Mouse (Mus musculus) heart, embryonic 15.5 days (tissue): ENCODE results near the gene Vsig10l. TPM values are rescaled to one million over a fixed set of nuclear protein-coding genes. Genes with fewer than 3 reads are reported as not detected.
A peak's percentile ranks its signal among the peaks of the same experiment; 100 is the strongest.

Experiments used
- ATAC-seq: fragments of 200-750 bp; cut with Nextera tagmentation; replicated peaks from 2 replicates; pipeline ENCODE4 v1.8.0; 2017; ENCODE audit warnings: low read depth, moderate TSS enrichment; ENCODE audit not compliant: insufficient number of reproducible peaks, insufficient read depth, low FRiP score
- H3K27ac ChIP-seq: fragments of 300-500 bp; sonication (generic); 2 replicates; pipeline ENCODE4 v1.5.1; 2015; ENCODE audit warnings: mild to moderate bottlenecking, inconsistent platforms
- H3K27me3 ChIP-seq: fragments of 300-500 bp; sonication (generic); 2 replicates; pipeline ENCODE4 v1.6.1; 2015; ENCODE audit warnings: inconsistent platforms
- H3K36me3 ChIP-seq: fragments of 300-500 bp; sonication (generic); 2 replicates; pipeline ENCODE4 v1.6.1; 2015; ENCODE audit warnings: mild to moderate bottlenecking, inconsistent platforms
- H3K4me1 ChIP-seq: fragments of 300-500 bp; sonication (generic); replicated peaks from 2 replicates; pipeline ENCODE4 v1.6.1; 2015; ENCODE audit warnings: inconsistent platforms
- H3K4me2 ChIP-seq: fragments of 300-500 bp; sonication (generic); 2 replicates; pipeline ENCODE4 v1.6.1; 2015; ENCODE audit warnings: inconsistent platforms, mild to moderate bottlenecking, moderate library complexity
- H3K4me3 ChIP-seq: fragments of 300-500 bp; sonication (generic); 2 replicates; pipeline ENCODE4 v1.5.1; 2015; ENCODE audit warnings: mild to moderate bottlenecking, inconsistent platforms
- H3K9ac ChIP-seq: fragments of 300-500 bp; sonication (generic); 2 replicates; pipeline ENCODE4 v1.6.1; 2015; ENCODE audit warnings: mild to moderate bottlenecking, inconsistent platforms
- H3K9me3 ChIP-seq: fragments of 300-500 bp; sonication (generic); replicated peaks from 2 replicates; pipeline ENCODE4 v1.6.1; 2016; ENCODE audit warnings: inconsistent platforms
- WGBS: fragments of 180-500 bp; shearing (Covaris S2); methylation state at CpG from one replicate; pipeline ENCODE4 v1.1.7; 2015; ENCODE audit warnings: mixed read lengths; 5-methylcytosine and 5-hydroxymethylcytosine counted together
- microRNA-seq: library from miRNA; unstranded; fragments of <30 nt; microRNA quantifications from one replicate; pipeline ENCODE4, GENCODE M21; 2016
- polyA plus RNA-seq: library from polyadenylated mRNA; unstranded; fragments of >200 nt; fragmentation: Nextera tagmentation; extraction: Ambion mirVana; gene quantifications from 2 replicates; pipeline ENCODE4 v1.2.1, GENCODE M21; 2015

Gene Vsig10l
- polyA plus RNA-seq, 1 experiment from 2014 or later: 2.9 TPM

GRCm38 (mm10) chr7:43489631-43490125 lies 26.7 kb downstream of the Vsig10l start, which contains the start of gene Iglon5:
Iglon5 (minus strand) TSS chr7:43490075.
- peak within 1 kb of the TSS; percentile 38; the same call in 1 of the 2 replicates for H3K9ac ChIP-seq
- 3% methylated on average over 25 of the region's 41 CpGs for WGBS
- H3K27ac ChIP-seq: no peak within 1 kb of the TSS
- no peaks in the 10 kb centered on the region for H3K9me3 ChIP-seq
- no peaks in the 10 kb centered on the region for H3K36me3 ChIP-seq
- H3K4me2 ChIP-seq: peak within 1 kb of the TSS; percentile 62
- H3K27me3 ChIP-seq: peaks cover 45% of the 10 kb centered on the region
- ATAC-seq: peak; percentile 36; the same call in 1 of the 2 replicates
- H3K4me1 ChIP-seq: peaks cover 3% of the 10 kb centered on the region
- peak within 1 kb of the TSS; percentile 42 for H3K4me3 ChIP-seq

DNA sequence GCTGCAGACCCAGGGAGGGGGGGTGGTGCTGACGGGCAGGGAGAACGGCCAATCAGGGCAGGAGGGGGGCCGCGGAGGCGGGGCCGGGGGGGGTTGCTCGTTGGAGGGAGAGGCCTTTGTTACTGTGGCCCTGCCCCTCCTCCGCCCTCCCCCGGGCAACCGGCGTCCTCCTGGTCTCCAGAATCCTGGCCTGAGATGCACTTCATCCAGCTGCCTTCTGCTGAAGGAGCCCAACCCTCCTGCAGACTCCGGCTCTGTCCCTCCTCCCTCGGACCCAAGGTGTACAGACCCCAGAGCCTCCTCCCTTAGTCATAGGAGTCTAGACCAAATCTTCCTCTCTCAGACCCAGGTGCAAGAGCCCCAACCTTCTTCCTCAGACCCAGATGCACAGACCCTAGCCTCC lies 27.2 kb downstream of the Vsig10l start:
- peaks cover 3% of the 10 kb centered on the region for H3K4me1 ChIP-seq
- no peak overlapping the region; the same call in 1 of the 2 replicates for H3K9ac ChIP-seq
- H3K4me2 ChIP-seq: peak overlapping the region; percentile 62
- H3K27me3 ChIP-seq: peaks cover 50% of the 10 kb centered on the region
- no peaks in the 10 kb centered on the region for H3K9me3 ChIP-seq
- H3K4me3 ChIP-seq: peak overlapping the region; percentile 42
- WGBS: 4% methylated on average over 10 of the region's 13 CpGs
- no peaks in the 10 kb centered on the region for H3K36me3 ChIP-seq
- ATAC-seq: no peak; the same call in 1 of the 2 replicates
- no peak overlapping the region for H3K27ac ChIP-seq

GRCm38 (mm10) chr7:43490861-43491260 lies 27.9 kb downstream of the Vsig10l start:
- peaks cover 56% of the 10 kb centered on the region for H3K27me3 ChIP-seq
- H3K27ac ChIP-seq: no peak overlapping the region
- 56% methylated on average over 9 of the region's 9 CpGs for WGBS
- peaks cover 3% of the 10 kb centered on the region for H3K4me1 ChIP-seq
- H3K4me3 ChIP-seq: no peak overlapping the region
- no peaks in the 10 kb centered on the region for H3K36me3 ChIP-seq
- H3K9me3 ChIP-seq: no peaks in the 10 kb centered on the region
- no peak overlapping the region for H3K9ac ChIP-seq
- no peak for ATAC-seq
- no peak overlapping the region for H3K4me2 ChIP-seq

GRCm38 (mm10) chr7:43495343-43496021 lies 32.5 kb downstream of the Vsig10l start:
- WGBS: 19% methylated on average over 21 of the region's 21 CpGs
- Histone ChIP-seq H3K27ac (no peak overlapping the region), H3K27me3 (peaks cover 33% of the 10 kb centered on the region)

DNA sequence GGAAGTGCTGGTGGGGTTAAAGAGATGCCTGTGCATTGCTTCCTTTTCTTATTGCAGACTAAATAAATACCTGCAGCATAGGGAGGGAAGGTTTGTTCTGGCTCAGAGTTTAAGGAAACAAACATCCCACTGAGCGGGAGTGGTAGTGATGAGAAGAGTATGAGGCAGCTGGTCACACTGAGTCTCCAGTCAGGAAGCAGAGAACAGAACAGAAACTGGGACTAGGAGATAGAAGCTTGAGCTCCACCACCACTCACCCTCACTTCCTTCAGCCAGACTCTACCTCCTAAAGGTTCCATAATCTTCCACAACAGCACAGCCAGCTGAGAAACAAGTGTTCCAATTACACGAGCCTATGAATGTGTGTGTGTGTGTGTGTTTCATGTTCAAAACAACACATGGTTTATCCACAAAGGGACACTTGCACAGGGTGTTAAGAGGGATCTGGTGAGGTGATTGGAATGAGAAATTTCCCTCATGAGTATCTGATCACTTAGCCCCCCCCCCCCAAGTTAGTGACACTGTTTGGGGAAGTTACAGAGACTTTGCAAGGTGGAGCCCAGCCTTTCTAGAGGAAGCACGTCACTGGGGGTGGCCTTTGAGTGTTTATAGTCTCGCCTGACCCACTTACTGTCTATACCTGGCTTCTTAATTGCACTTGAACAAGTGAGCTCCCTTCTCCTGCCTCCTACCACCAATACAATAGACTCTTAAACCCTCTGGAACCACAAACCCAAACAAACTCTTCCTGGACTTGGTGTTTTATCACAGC lies 48.9 kb downstream of the Vsig10l start:
- no peak overlapping the region for H3K9ac ChIP-seq
- no peaks in the 10 kb centered on the region for H3K9me3 ChIP-seq
- no peaks in the 10 kb centered on the region for H3K36me3 ChIP-seq
- H3K27me3 ChIP-seq: no peaks in the 10 kb centered on the region
- H3K27ac ChIP-seq: no peak overlapping the region
- no peaks in the 10 kb centered on the region for H3K4me1 ChIP-seq
- ATAC-seq: no peak
- H3K4me3 ChIP-seq: no peak overlapping the region
- H3K4me2 ChIP-seq: no peak overlapping the region
- 42% methylated on average over 4 of the region's 4 CpGs for WGBS

More at GRCm38 (mm10) chr7:43495343-43496021, 32.5 kb downstream of the Vsig10l start:
- no peak overlapping the region for H3K4me2 ChIP-seq
- H3K36me3 ChIP-seq: no peaks in the 10 kb centered on the region
- ATAC-seq: 0 out of 2 replicates have a peak, but pooled peaks have one; percentile 21
- H3K4me1 ChIP-seq: no peaks in the 10 kb centered on the region
- H3K4me3 ChIP-seq: no peak overlapping the region
- H3K9me3 ChIP-seq: no peaks in the 10 kb centered on the region
- no peak overlapping the region for H3K9ac ChIP-seq

- Histone ChIP-seq H3K4me2 (no peak overlapping the region), H3K4me3 (no peak overlapping the region), H3K27me3 (no peaks in the 10 kb centered on the region), H3K9ac (no peak overlapping the region), H3K9me3 (no peaks in the 10 kb centered on the region), H3K4me1 (no peaks in the 10 kb centered on the region), H3K36me3 (no peaks in the 10 kb centered on the region), H3K27ac (no peak overlapping the region)
- WGBS: 74% methylated on average over 4 of the region's 4 CpGs
- no peak for ATAC-seq
These were observed 49.6 kb downstream of the Vsig10l start for GRCm38 (mm10) chr7:43512519-43512918.

DNA sequence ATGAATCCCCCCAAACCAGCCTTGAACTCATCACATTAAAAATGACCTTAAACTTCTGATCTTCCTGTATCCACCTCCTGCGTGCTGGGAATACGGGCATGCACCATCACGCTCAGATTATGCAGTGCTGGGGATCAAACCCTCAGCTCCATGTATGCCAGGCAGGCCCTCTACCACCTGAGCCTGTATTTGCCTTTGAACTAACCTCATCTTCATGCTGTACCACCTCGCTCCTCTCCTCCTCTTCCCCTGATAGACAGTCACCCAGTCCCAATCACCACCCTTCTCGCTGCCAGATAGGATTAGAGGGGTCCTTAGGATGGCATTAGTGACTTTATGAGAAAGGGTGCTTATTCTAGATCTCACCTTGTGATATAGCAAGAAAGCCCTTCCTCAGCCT lies 52.1 kb downstream of the Vsig10l start:
- no peak for ATAC-seq
- H3K27ac ChIP-seq: no peak overlapping the region

GRCm38 (mm10) chr7:43518341-43518740 lies 55.4 kb downstream of the Vsig10l start:
- no peaks in the 10 kb centered on the region for H3K27me3 ChIP-seq
- WGBS: 76% methylated on average over 15 of the region's 15 CpGs
- H3K27ac ChIP-seq: no peak overlapping the region
- H3K36me3 ChIP-seq: no peaks in the 10 kb centered on the region
- no peaks in the 10 kb centered on the region for H3K9me3 ChIP-seq
- no peak for ATAC-seq
- no peak overlapping the region for H3K9ac ChIP-seq
- no peak overlapping the region for H3K4me3 ChIP-seq
- H3K4me1 ChIP-seq: no peaks in the 10 kb centered on the region
- H3K4me2 ChIP-seq: no peak overlapping the region

More for the DNA sequence above, 52.1 kb downstream of the Vsig10l start:
- no peaks in the 10 kb centered on the region for H3K27me3 ChIP-seq
- no peaks in the 10 kb centered on the region for H3K36me3 ChIP-seq
- no peaks in the 10 kb centered on the region for H3K4me1 ChIP-seq
- H3K4me3 ChIP-seq: no peak overlapping the region
- 77% methylated on average over 5 of the region's 5 CpGs for WGBS
- H3K9ac ChIP-seq: no peak overlapping the region
- no peaks in the 10 kb centered on the region for H3K9me3 ChIP-seq
- H3K4me2 ChIP-seq: no peak overlapping the region

Small RNA genes within 50 kb of the gene (microRNA-seq; reads per million reads assigned to microRNA genes)
- 1.3 reads per million for gene Mir7051

Other genes starting within 250 kb of the Vsig10l start
- 9.0 and 10.1 TPM in 2 replicates for gene Zfp715, start 149.9 kb upstream of the Vsig10l start, polyA plus RNA-seq
- gene Siglecf, start 111.8 kb upstream of the Vsig10l start, polyA plus RNA-seq: 0.13 and 0.46 TPM in 2 replicates
- gene Siglecg, start 54.9 kb upstream of the Vsig10l start, polyA plus RNA-seq: 0.06 and 0.46 TPM in 2 replicates
- gene Lim2, start 35.5 kb upstream of the Vsig10l start, polyA plus RNA-seq: not detected in 2 replicates
- 1.6 and 18.8 TPM in 2 replicates for gene Nkg7, start 26.1 kb upstream of the Vsig10l start, polyA plus RNA-seq
- not detected in 2 replicates for gene Cldnd2, start 22.4 kb upstream of the Vsig10l start, polyA plus RNA-seq
- gene Etfb, start 19.1 kb upstream of the Vsig10l start, polyA plus RNA-seq: 631 and 668 TPM in 2 replicates
- gene Gm45233, start 19.0 kb upstream of the Vsig10l start, polyA plus RNA-seq: 0.31 and 0.43 TPM in 2 replicates
- gene Iglon5, start 26.9 kb downstream of the Vsig10l start, polyA plus RNA-seq: 0.28 TPM in 1 of 2 replicates, not detected in the other
- not detected in 2 replicates for gene 4931406B18Rik, start 42.8 kb downstream of the Vsig10l start, polyA plus RNA-seq
- 0.49 and 1.1 TPM in 2 replicates for gene Cd33, start 81.3 kb downstream of the Vsig10l start, polyA plus RNA-seq
- 1.3 and 1.5 TPM in 2 replicates for gene Zfp658, start 99.1 kb downstream of the Vsig10l start, polyA plus RNA-seq
- gene Zfp719, start 116.5 kb downstream of the Vsig10l start, polyA plus RNA-seq: 6.0 and 7.9 TPM in 2 replicates
- not detected in 2 replicates for gene Zfp819, start 144.0 kb downstream of the Vsig10l start, polyA plus RNA-seq
- gene Ceacam18, start 171.6 kb downstream of the Vsig10l start, polyA plus RNA-seq: not detected in 2 replicates
- gene Siglece, start 197.0 kb downstream of the Vsig10l start, polyA plus RNA-seq: 0.47 and 1.0 TPM in 2 replicates
- gene Ctu1, start 208.9 kb downstream of the Vsig10l start, polyA plus RNA-seq: 4.9 and 8.7 TPM in 2 replicates
- not detected in 2 replicates for gene Klk14, start 227.3 kb downstream of the Vsig10l start, polyA plus RNA-seq
- 0.19 and 0.34 TPM in 2 replicates for gene Klk13, start 249.4 kb downstream of the Vsig10l start, polyA plus RNA-seq